Mouse (Mus musculus): ENCODE data around the gene Gm12790. TPM values are rescaled to one million over a fixed set of nuclear protein-coding genes. Genes with fewer than 3 reads are reported as not detected.
"Not testable (repeated sequence)": the region's sequence is repeated elsewhere in the genome, so short reads cannot be mapped to it uniquely, and the experiment has no call there.

Gm12790 gene
- polyA plus RNA-seq, 2 experiments = not detected

DNA sequence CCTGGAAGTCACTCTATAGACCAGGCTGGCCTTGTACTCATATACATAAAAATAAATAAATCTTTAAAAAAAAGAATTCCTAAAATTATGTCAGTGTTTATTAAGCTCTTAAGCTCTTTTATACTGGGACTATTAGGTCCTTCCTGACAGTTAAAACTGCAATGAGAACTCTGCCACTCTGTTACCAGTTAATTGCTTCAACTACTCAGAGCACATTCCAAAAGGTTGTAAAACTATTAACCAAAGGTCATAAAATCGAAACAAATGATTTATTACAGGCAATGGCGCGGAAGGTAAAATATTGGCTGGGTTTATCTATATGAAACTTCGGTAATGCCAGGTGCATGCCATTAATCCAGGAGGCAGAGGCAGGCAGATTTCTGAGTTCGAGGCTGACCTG, 4.8 kb upstream of the Gm12790 start:
- no peaks in the 10 kb centered on the region for H3K4me1 ChIP-seq (ENCODE audit: control insufficient read depth, insufficient read depth, low read length)
- H3K27ac ChIP-seq (replicated peaks; ENCODE audit: low read depth, low read length) = no peak overlapping the region
- no peak overlapping the region for H3K4me2 ChIP-seq (replicated peaks; ENCODE audit: low read depth, low read length, severe bottlenecking)
- no peaks in the 10 kb centered on the region for H3K27me3 ChIP-seq (ENCODE audit: control insufficient read depth, insufficient read depth, low read length)
- no peaks in the 10 kb centered on the region for H3K9me3 ChIP-seq (ENCODE audit: control insufficient read depth, low read length)
- 49% methylated on average over 5 of the region's 5 CpGs for WGBS
- DNase-seq (ENCODE audit: low spot score) = no peak
- ATAC-seq (ENCODE audit: low FRiP score, low read depth) = no peak
- no peak for TF ChIP-seq POLR2A (IDR thresholded peaks at IDR 0.05; ENCODE audit: borderline replicate concordance, extremely low read depth, insufficient read depth, insufficient read length)
- H3K4me3 ChIP-seq (replicated peaks; ENCODE audit: low read length) = no peak overlapping the region
- H3K9ac ChIP-seq (ENCODE audit: low read depth, low read length, severe bottlenecking) = no peak overlapping the region
- H3K36me3 ChIP-seq (ENCODE audit: control insufficient read depth, insufficient read depth, low read length) = no peaks in the 10 kb centered on the region

DNA sequence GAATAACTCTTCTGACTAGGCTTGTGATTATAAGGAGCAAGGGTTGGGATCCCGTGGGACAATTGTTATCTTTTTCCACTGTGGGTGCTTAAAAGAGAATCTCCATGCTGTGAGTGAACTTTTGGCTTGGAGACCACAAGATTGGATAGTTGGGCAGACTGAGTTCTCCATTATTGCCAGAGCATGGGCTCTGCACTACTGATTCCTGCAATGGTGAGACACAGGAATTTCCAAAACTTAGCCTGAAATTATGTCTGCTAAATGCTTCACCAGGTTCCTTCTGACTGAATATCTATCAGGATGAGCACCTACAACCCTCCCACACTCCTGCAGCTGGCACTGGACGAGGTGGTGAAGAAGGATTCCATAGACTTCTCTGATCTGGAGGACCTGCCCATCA, 40.7 kb downstream of the Gm12790 start, which contains the start of gene Gm12794:
Gene Gm12794 (plus strand): TSS at position 301 of the 400 bp plus-strand sequence.
- 75% methylated on average over 2 of the region's 2 CpGs for WGBS
- H3K9me3 ChIP-seq (ENCODE audit: control insufficient read depth, low read length); H3K4me2 ChIP-seq (replicated peaks; ENCODE audit: low read depth, low read length, severe bottlenecking); H3K27ac ChIP-seq (replicated peaks; ENCODE audit: low read depth, low read length); H3K4me1 ChIP-seq (ENCODE audit: control insufficient read depth, insufficient read depth, low read length); H3K36me3 ChIP-seq (ENCODE audit: control insufficient read depth, insufficient read depth, low read length); H3K4me3 ChIP-seq (replicated peaks; ENCODE audit: low read length); H3K27me3 ChIP-seq (ENCODE audit: control insufficient read depth, insufficient read depth, low read length); ATAC-seq (ENCODE audit: low FRiP score, low read depth); DNase-seq (ENCODE audit: low spot score); H3K9ac ChIP-seq (ENCODE audit: low read depth, low read length, severe bottlenecking): not testable (repeated sequence)

Other genes with a start within 250 kb of the Gm12790 start
- gene B020004J07Rik, start 137.0 kb downstream of the Gm12790 start, polyA plus RNA-seq (2012; rRNA removed) = 0.08 TPM in 1 of 2 replicates, not detected in the other
- not detected in 2 replicates for gene B020004J07Rik, start 137.0 kb downstream of the Gm12790 start, polyA plus RNA-seq (2014; fragmentation: Nextera tagmentation; extraction: Ambion mirVana)
- 0.06 TPM in 1 of 2 replicates, not detected in the other for gene C130073F10Rik, start 87.3 kb downstream of the Gm12790 start, polyA plus RNA-seq (2012; rRNA removed)
- 0.34 TPM in 1 of 2 replicates, not detected in the other for gene C130073F10Rik, start 87.3 kb downstream of the Gm12790 start, polyA plus RNA-seq (2014; fragmentation: Nextera tagmentation; extraction: Ambion mirVana)
- not detected in 2 replicates for gene Gm12800, start 71.9 kb downstream of the Gm12790 start, polyA plus RNA-seq (2012; rRNA removed)
- gene Gm12800, start 71.9 kb downstream of the Gm12790 start, polyA plus RNA-seq (2014; fragmentation: Nextera tagmentation; extraction: Ambion mirVana) = not detected in 2 replicates
- not detected in 2 replicates for gene Gm12794, start 40.6 kb downstream of the Gm12790 start, polyA plus RNA-seq (2012; rRNA removed)
- gene Gm12794, start 40.6 kb downstream of the Gm12790 start, polyA plus RNA-seq (2014; fragmentation: Nextera tagmentation; extraction: Ambion mirVana) = not detected in 2 replicates
- not detected in 2 replicates for gene Gm12789, start 5.6 kb upstream of the Gm12790 start, polyA plus RNA-seq (2012; rRNA removed)
- gene Gm12789, start 5.6 kb upstream of the Gm12790 start, polyA plus RNA-seq (2014; fragmentation: Nextera tagmentation; extraction: Ambion mirVana) = not detected in 2 replicates
- 14.4 and 14.6 TPM in 2 replicates for gene Pde4b, start 106.5 kb upstream of the Gm12790 start, polyA plus RNA-seq (2012; rRNA removed)
- 18.3 and 21.1 TPM in 2 replicates for gene Pde4b, start 106.5 kb upstream of the Gm12790 start, polyA plus RNA-seq (2014; fragmentation: Nextera tagmentation; extraction: Ambion mirVana)

All from limb, embryonic 14.5 days (tissue).